In the genomic region with DNA sequence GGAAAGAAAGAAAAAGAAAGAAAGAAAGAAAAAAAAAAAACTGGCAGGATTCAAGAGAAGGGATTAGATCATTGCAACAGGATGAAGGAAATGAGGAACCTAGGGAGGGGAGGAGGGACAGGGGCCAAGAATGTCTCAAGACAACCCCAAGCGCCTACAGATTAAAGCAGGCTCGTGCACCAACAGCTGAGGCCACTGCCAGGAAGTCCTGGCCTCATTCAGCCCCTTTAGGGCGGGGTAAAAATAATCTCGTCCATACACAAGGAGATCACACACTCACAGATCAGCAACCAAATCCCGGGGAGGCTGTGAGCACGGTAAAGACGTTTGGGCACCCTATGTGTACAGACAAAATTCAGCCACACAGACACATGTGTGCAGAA, we compare ENCODE assay signal across 7 mouse cellular contexts.
DNase-seq lines count a peak whose midpoint lies in the region; ATAC-seq and TF ChIP-seq lines count a peak whose summit lies in the region.

No protein-coding gene starts in this region.

- no peaks in the 10 kb centered on the region for H3K9me3 ChIP-seq in E14TG2a.4 (ENCODE audit: low read length)
- H3K9me3 ChIP-seq in embryonic facial prominence, embryonic 15.5 days (replicated peaks) = no peaks in the 10 kb centered on the region
- no peaks in the 10 kb centered on the region for H3K9me3 ChIP-seq in heart, embryonic 15.5 days (replicated peaks)
- H3K9me3 ChIP-seq in limb, embryonic 13.5 days = no peaks in the 10 kb centered on the region
- H3K9me3 ChIP-seq in midbrain, embryonic 12.5 days = no peaks in the 10 kb centered on the region

- peak overlapping the region; percentile 42 for H3K4me2 ChIP-seq in embryonic facial prominence, embryonic 15.5 days (replicated peaks)
- H3K4me2 ChIP-seq in heart, embryonic 15.5 days = peak overlapping the region; percentile 59
- H3K4me2 ChIP-seq in limb, embryonic 13.5 days (replicated peaks) = peak overlapping the region; percentile 61
- peak overlapping the region; percentile 37 for H3K4me2 ChIP-seq in midbrain, embryonic 12.5 days (replicated peaks)

- H3K27ac ChIP-seq in embryonic facial prominence, embryonic 15.5 days (replicated peaks) = peak overlapping the region; percentile 99
- H3K27ac ChIP-seq in heart, embryonic 15.5 days = peak overlapping the region; percentile 98
- peak overlapping the region; percentile 99 for H3K27ac ChIP-seq in limb, embryonic 13.5 days
- peak overlapping the region; percentile 94 for H3K27ac ChIP-seq in midbrain, embryonic 12.5 days (replicated peaks)

- ATAC-seq in embryonic facial prominence, embryonic 15.5 days (ENCODE audit: insufficient number of reproducible peaks, low FRiP score, low TSS enrichment, low read depth) = peak; percentile 56
- peak; percentile 61 for ATAC-seq in heart, embryonic 15.5 days (replicated peaks; ENCODE audit: insufficient number of reproducible peaks, insufficient read depth, low FRiP score, low read depth)
- peak; percentile 30 for ATAC-seq in limb, embryonic 13.5 days (ENCODE audit: low FRiP score, low read depth)
- peak; percentile 34 for ATAC-seq in midbrain, embryonic 12.5 days (ENCODE audit: low FRiP score, low read depth)

- no peak overlapping the region for H3K9ac ChIP-seq in embryonic facial prominence, embryonic 15.5 days
- peak overlapping the region; percentile 51; the same call in 1 of the 2 replicates for H3K9ac ChIP-seq in heart, embryonic 15.5 days
- peak overlapping the region; percentile 56; the same call in 1 of the 2 replicates for H3K9ac ChIP-seq in limb, embryonic 13.5 days
- peak overlapping the region; percentile 32; the same call in 1 of the 2 replicates for H3K9ac ChIP-seq in midbrain, embryonic 12.5 days (replicated peaks)

- H3K4me1 ChIP-seq in E14TG2a.4 (replicated peaks; ENCODE audit: low read depth, low read length) = peaks cover 90% of the 10 kb centered on the region
- H3K4me1 ChIP-seq in embryonic facial prominence, embryonic 15.5 days = peaks cover 73% of the 10 kb centered on the region
- H3K4me1 ChIP-seq in heart, embryonic 15.5 days (replicated peaks) = peaks cover 70% of the 10 kb centered on the region
- peaks cover 69% of the 10 kb centered on the region for H3K4me1 ChIP-seq in limb, embryonic 13.5 days
- peaks cover 72% of the 10 kb centered on the region for H3K4me1 ChIP-seq in midbrain, embryonic 12.5 days

- DNase-seq in CD4-positive helper T cell, adult 2 months (ENCODE audit: low read depth, low spot score) = peak; percentile 70
- no peak for DNase-seq in cerebellum, adult 11-12 months

- no peaks in the 10 kb centered on the region for H3K27me3 ChIP-seq in E14TG2a.4 (ENCODE audit: insufficient read depth, low read length)
- no peaks in the 10 kb centered on the region for H3K27me3 ChIP-seq in embryonic facial prominence, embryonic 15.5 days
- no peaks in the 10 kb centered on the region for H3K27me3 ChIP-seq in heart, embryonic 15.5 days
- no peaks in the 10 kb centered on the region for H3K27me3 ChIP-seq in limb, embryonic 13.5 days
- H3K27me3 ChIP-seq in midbrain, embryonic 12.5 days = peaks cover 33% of the 10 kb centered on the region

- TF ChIP-seq CTCF in E14TG2a.4 (conservative IDR thresholded peaks at IDR 0.05; ENCODE audit: low read length) = no peak

- WGBS in embryonic facial prominence, embryonic 15.5 days = 1% methylated on average over 7 of the region's 7 CpGs
- 3% methylated on average over 7 of the region's 7 CpGs for WGBS in heart, embryonic 15.5 days
- WGBS in limb, embryonic 13.5 days = 1% methylated on average over 7 of the region's 7 CpGs
- WGBS in midbrain, embryonic 12.5 days = under 1% methylated on average over 7 of the region's 7 CpGs

- peak overlapping the region; percentile 75 for H3K4me3 ChIP-seq in E14TG2a.4 (replicated peaks; ENCODE audit: low read length)
- peak overlapping the region; percentile 20; the same call in 1 of the 2 replicates for H3K4me3 ChIP-seq in embryonic facial prominence, embryonic 15.5 days (replicated peaks)
- H3K4me3 ChIP-seq in heart, embryonic 15.5 days = peak overlapping the region; percentile 22
- H3K4me3 ChIP-seq in limb, embryonic 13.5 days = peak overlapping the region; percentile 16; the same call in 1 of the 2 replicates
- no peak overlapping the region; the same call in 1 of the 2 replicates for H3K4me3 ChIP-seq in midbrain, embryonic 12.5 days

- H3K36me3 ChIP-seq in E14TG2a.4 (ENCODE audit: insufficient read depth, low read length) = no peaks in the 10 kb centered on the region
- no peaks in the 10 kb centered on the region for H3K36me3 ChIP-seq in embryonic facial prominence, embryonic 15.5 days
- H3K36me3 ChIP-seq in heart, embryonic 15.5 days = no peaks in the 10 kb centered on the region
- no peaks in the 10 kb centered on the region for H3K36me3 ChIP-seq in limb, embryonic 13.5 days
- H3K36me3 ChIP-seq in midbrain, embryonic 12.5 days = no peaks in the 10 kb centered on the region
